Mouse (Mus musculus) MEL (cell line): Measurements from ENCODE around the gene Crip2. TPM values are rescaled to one million over a fixed set of nuclear protein-coding genes. Genes with fewer than 3 reads are reported as not detected.

Source experiments
- DNase-seq: peaks from one replicate; pipeline ENCODE4 v3.0.0; 2011; ENCODE audit warnings: low read depth, low spot score
- H3K27ac ChIP-seq: 2 replicates; pipeline ENCODE4 v1.5.1; 2012; ENCODE audit warnings: low read depth, mild to moderate bottlenecking, control low read depth, low read length, moderate library complexity; ENCODE audit not compliant: control insufficient read depth
- H3K27me3 ChIP-seq, 2 experiments: fragments of 150-350 bp in 1 of 2; sonication (generic) in 1 of 2; 2 replicates each; pipeline ENCODE4 v1.6.1; 2012; ENCODE audit warnings: low read length in 2 of 2, mild to moderate bottlenecking in 2 of 2, improper control_type of control experiment in 1 of 2, moderate library complexity in 1 of 2; ENCODE audit not compliant: insufficient read depth in 2 of 2, control insufficient read depth in 1 of 2
- H3K36me3 ChIP-seq, 2 experiments: 2 replicates each; pipeline ENCODE4 v1.6.1; 2012 to 2014; ENCODE audit warnings: low read length in 2 of 2, improper control_type of control experiment in 1 of 2, inconsistent platforms in 1 of 2, mild to moderate bottlenecking in 1 of 2; ENCODE audit not compliant: insufficient read depth in 2 of 2, control insufficient read depth in 1 of 2
- H3K4me1 ChIP-seq, 2 experiments: fragments of 150-350 bp in 1 of 2; sonication (generic) in 1 of 2; 2 replicates each; pipeline ENCODE4 v1.6.1; 2012; ENCODE audit warnings: low read length in 2 of 2, improper control_type of control experiment in 1 of 2, mild to moderate bottlenecking in 1 of 2; ENCODE audit not compliant: insufficient read depth in 2 of 2, control insufficient read depth in 1 of 2
- H3K4me3 ChIP-seq, 2 experiments: fragments of 150-350 bp in 1 of 2; sonication (generic) in 1 of 2; 2 replicates each; pipeline ENCODE4 v1.5.1; 2012; ENCODE audit warnings: low read depth in 2 of 2, low read length in 2 of 2, mild to moderate bottlenecking in 2 of 2, moderate library complexity in 2 of 2, control low read depth in 1 of 2, improper control_type of control experiment in 1 of 2; ENCODE audit not compliant: control insufficient read depth in 1 of 2, insufficient read depth in 1 of 2
- H3K79me2 ChIP-seq: 2 replicates; pipeline ENCODE4 v1.6.1; 2012; ENCODE audit warnings: mild to moderate bottlenecking, low read length, moderate library complexity; ENCODE audit not compliant: control insufficient read depth, poor library complexity, insufficient read depth
- H3K9ac ChIP-seq: 2 replicates; pipeline ENCODE4 v1.6.1; 2012; ENCODE audit warnings: low read depth, mild to moderate bottlenecking, control low read depth, low read length, moderate library complexity; ENCODE audit not compliant: control insufficient read depth, poor library complexity, severe bottlenecking
- H3K9me3 ChIP-seq: fragments of 150-350 bp; sonication (generic); replicated peaks from 2 replicates; pipeline ENCODE4 v1.6.1; 2012; ENCODE audit warnings: mild to moderate bottlenecking, low read length, improper control_type of control experiment, moderate library complexity; ENCODE audit not compliant: insufficient read depth
- CTCF ChIP-seq, 3 experiments: IDR thresholded peaks in 2 of 3; conservative IDR thresholded peaks in 1 of 3; 2 replicates each; pipeline ENCODE4 v1.5.1; 2011 to 2012; ENCODE audit warnings: low read length in 3 of 3, low read depth in 2 of 3, mild to moderate bottlenecking in 2 of 3, improper control_type of control experiment in 1 of 3, inconsistent platforms in 1 of 3, mixed read lengths in 1 of 3, moderate library complexity in 1 of 3; ENCODE audit not compliant: control insufficient read depth in 1 of 3, insufficient read depth in 1 of 3, poor library complexity in 1 of 3, severe bottlenecking in 1 of 3
- GATA1 ChIP-seq: IDR thresholded peaks from 2 replicates; pipeline ENCODE4 v1.6.1; 2011; ENCODE audit warnings: low read depth, low read length, improper control_type of control experiment
- POLR2A ChIP-seq, 2 experiments: IDR thresholded peaks; 2 replicates each; pipeline ENCODE4 v1.6.1; 2011 to 2012; ENCODE audit warnings: low read length in 2 of 2, mild to moderate bottlenecking in 2 of 2, control low read depth in 1 of 2, improper control_type of control experiment in 1 of 2, low read depth in 1 of 2, moderate library complexity in 1 of 2; ENCODE audit not compliant: control insufficient read depth in 1 of 2, insufficient read depth in 1 of 2, poor library complexity in 1 of 2
- SIN3A ChIP-seq: IDR thresholded peaks from 2 replicates; pipeline ENCODE4 v1.6.1; 2012; ENCODE audit warnings: low read length, improper control_type of control experiment, inconsistent platforms
- TAL1 ChIP-seq: IDR thresholded peaks from 2 replicates; pipeline ENCODE4 v1.6.1; 2012; ENCODE audit warnings: mild to moderate bottlenecking, inconsistent platforms, low read length, moderate library complexity, mixed read lengths
- TBP ChIP-seq: IDR thresholded peaks from 2 replicates; pipeline ENCODE4 v1.8.0; 2011; ENCODE audit warnings: low read depth, low read length, improper control_type of control experiment
- UBTF ChIP-seq: IDR thresholded peaks from 2 replicates; pipeline ENCODE4 v1.6.1; 2012; ENCODE audit warnings: low read depth, mild to moderate bottlenecking, inconsistent platforms, low read length, improper control_type of control experiment, moderate library complexity, borderline replicate concordance; ENCODE audit not compliant: insufficient read depth
- USF2 ChIP-seq, 2 experiments: IDR thresholded peaks; 2 replicates each; pipeline ENCODE4 v1.6.1; 2011 to 2012; ENCODE audit warnings: improper control_type of control experiment in 2 of 2, low read length in 2 of 2, borderline replicate concordance in 1 of 2, inconsistent platforms in 1 of 2, low read depth in 1 of 2, mild to moderate bottlenecking in 1 of 2; ENCODE audit not compliant: insufficient read depth in 1 of 2
- ZMIZ1 ChIP-seq: IDR thresholded peaks from 2 replicates; pipeline ENCODE4 v1.6.1; 2012; ENCODE audit warnings: low read depth, mild to moderate bottlenecking, inconsistent platforms, low read length, improper control_type of control experiment, moderate library complexity
- polyA plus RNA-seq, 2 experiments: library from polyadenylated mRNA; stranded (reverse) in 1 of 2; unstranded in 1 of 2; fragments of >175 nt in 1 of 2; fragments of >200 nt in 1 of 2; gene quantifications; 2 replicates each; pipeline versions ENCODE4 v1.2.1 to v1.2.4; 2012; ENCODE audit warnings: low replicate concordance in 2 of 2, low read depth in 1 of 2; ENCODE audit not compliant: insufficient read length in 2 of 2, insufficient read depth in 1 of 2, missing spikeins in 1 of 2
- total RNA-seq: library from RNA; depleted of rRNA; stranded (reverse); fragments of 300-350 nt; gene quantifications from 2 replicates; pipeline ENCODE4 v1.2.3, GENCODE M21; 2012

Gene Crip2
- total and polyA plus RNA-seq, 3 experiments, result 65.2 to 261 TPM; not detected in 1

DNA sequence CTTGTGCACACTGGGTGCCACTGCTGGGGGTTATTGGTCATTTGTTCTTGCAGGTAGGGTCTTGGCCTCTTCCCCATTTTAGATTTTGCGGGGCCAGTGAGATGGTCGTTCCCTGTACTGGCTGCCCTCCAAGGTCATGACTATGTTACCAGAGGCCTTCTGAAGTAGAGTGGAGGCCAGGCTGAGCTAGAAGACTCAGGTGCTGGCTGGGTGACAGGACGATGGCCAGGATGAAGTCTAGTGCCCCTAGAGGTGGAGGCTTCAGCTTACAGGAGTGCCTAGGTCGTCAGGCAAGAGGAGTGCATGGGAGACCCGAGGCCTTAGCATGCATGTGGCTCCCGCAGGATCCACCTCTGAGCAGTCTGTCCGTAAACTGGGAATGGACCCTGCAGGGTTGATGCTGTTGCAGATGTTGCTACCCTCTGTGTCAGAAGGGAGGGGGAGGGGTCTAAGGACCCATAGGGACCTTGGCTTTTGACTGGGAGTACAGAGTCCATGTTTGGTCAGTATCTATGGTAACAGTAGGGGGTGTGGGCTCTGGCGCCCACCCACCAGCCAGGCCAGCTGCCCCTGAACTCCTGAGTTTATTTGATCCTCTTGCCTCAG lies 36.1 kb upstream of the Crip2 start:
- DNase-seq, result peak; percentile 72
- TF ChIP-seq ZMIZ1 (no peak), POLR2A (IDR thresholded peaks at IDR 0.05; ENCODE audit: control insufficient read depth in 1 of 2, insufficient read depth in 1 of 2, low read depth in 1 of 2, low read length in 2 of 2, poor library complexity in 1 of 2) (peak in 1 of 2 experiments; percentile 40; a peak in 1 of 4 replicates), CTCF (IDR thresholded peaks at IDR 0.05 in 2 of 3, conservative IDR thresholded peaks at IDR 0.05 in 1 of 3; ENCODE audit: control insufficient read depth in 1 of 3, insufficient read depth in 1 of 3, low read depth in 2 of 3, low read length in 3 of 3, poor library complexity in 1 of 3, severe bottlenecking in 1 of 3) (peak in 1 of 3 experiments; percentile 64; a peak in 2 of 6 replicates)
- TF ChIP-seq, all 39 proteins: peak for 2
- H3K4me3 ChIP-seq, result no peak overlapping the region
- no peaks in the 10 kb centered on the region for H3K9me3 ChIP-seq
- no peak overlapping the region for H3K9ac ChIP-seq
- no peak overlapping the region for H3K27ac ChIP-seq
- H3K79me2 ChIP-seq, result peaks cover 89% of the 10 kb centered on the region
- H3K4me1 ChIP-seq, result peaks cover 35 to 54% of the 10 kb centered on the region in 2 experiments
- no peaks in the 10 kb centered on the region for H3K27me3 ChIP-seq
- peaks cover 6 to 45% of the 10 kb centered on the region in 2 experiments for H3K36me3 ChIP-seq

GRCm38 (mm10) chr12:113106386-113106785 lies 33.6 kb upstream of the Crip2 start:
- no peak overlapping the region; a peak in 1 of 4 replicates for H3K4me3 ChIP-seq
- DNase-seq, result peak; percentile 48
- H3K9ac ChIP-seq, result peak overlapping the region; percentile 33
- H3K27me3 ChIP-seq, result no peaks in the 10 kb centered on the region
- peaks cover 8 to 29% of the 10 kb centered on the region in 2 experiments for H3K36me3 ChIP-seq
- peak overlapping the region; percentile 87 for H3K27ac ChIP-seq
- H3K9me3 ChIP-seq, result no peaks in the 10 kb centered on the region
- peaks cover 23 to 38% of the 10 kb centered on the region in 2 experiments for H3K4me1 ChIP-seq
- H3K79me2 ChIP-seq, result peaks cover 84% of the 10 kb centered on the region
- TF ChIP-seq USF2 (IDR thresholded peaks at IDR 0.05; ENCODE audit: borderline replicate concordance in 1 of 2, insufficient read depth in 1 of 2, low read depth in 1 of 2, low read length in 2 of 2), result no peak
- peak in 1 of 2 experiments; percentile 30; a peak in 1 of 4 replicates for TF ChIP-seq POLR2A (IDR thresholded peaks at IDR 0.05; ENCODE audit: control insufficient read depth in 1 of 2, insufficient read depth in 1 of 2, low read depth in 1 of 2, low read length in 2 of 2, poor library complexity in 1 of 2)
- TF ChIP-seq, all 39 proteins: peak for 1

DNA sequence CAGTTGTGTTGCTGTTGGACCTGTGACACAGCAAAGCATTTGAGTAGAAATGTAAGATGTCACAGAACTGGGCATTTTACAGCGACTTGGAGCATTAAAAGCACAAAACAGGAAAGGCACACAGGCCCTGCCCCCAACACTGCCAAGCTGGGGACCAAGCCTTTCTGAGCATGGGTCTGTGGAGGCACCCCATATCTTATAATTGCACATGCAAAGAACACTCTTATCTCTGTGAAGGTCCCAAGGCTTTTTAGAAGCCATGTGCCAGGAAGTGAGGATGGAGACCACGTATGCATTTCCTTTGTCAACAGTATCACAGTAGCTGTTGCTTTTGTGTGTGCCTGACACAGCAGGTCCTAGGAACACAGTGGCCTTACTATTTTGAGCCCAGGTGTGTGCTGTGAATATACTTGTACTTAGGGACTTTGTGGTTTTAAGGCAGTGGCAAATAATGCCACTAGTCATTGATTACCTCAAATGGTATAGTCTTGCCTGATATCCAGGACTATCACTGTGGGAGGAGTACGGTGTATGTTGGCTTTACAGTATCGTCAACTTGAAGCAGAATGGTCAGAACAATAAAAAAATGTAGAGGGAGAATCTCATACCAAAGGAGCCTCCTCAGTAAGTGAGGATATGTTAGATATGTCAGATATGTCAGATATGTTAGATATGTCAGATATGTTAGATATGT lies 32.5 kb upstream of the Crip2 start:
- peak; percentile 99 for DNase-seq
- Histone ChIP-seq H3K27ac (peak overlapping the region; percentile 87), H3K36me3 (peaks cover 15 to 29% of the 10 kb centered on the region in 2 experiments), H3K79me2 (peaks cover 78% of the 10 kb centered on the region), H3K9ac (peak overlapping the region; percentile 33), H3K9me3 (no peaks in the 10 kb centered on the region), H3K4me3 (peak overlapping the region in 1 of 2 experiments; percentile 1; a peak in 2 of 4 replicates), H3K4me1 (peaks cover 23 to 35% of the 10 kb centered on the region in 2 experiments), H3K27me3 (no peaks in the 10 kb centered on the region)
- TF ChIP-seq TBP (peak; percentile 84; the same call in 1 of the 2 replicates), CTCF (IDR thresholded peaks at IDR 0.05 in 2 of 3, conservative IDR thresholded peaks at IDR 0.05 in 1 of 3; ENCODE audit: control insufficient read depth in 1 of 3, insufficient read depth in 1 of 3, low read depth in 2 of 3, low read length in 3 of 3, poor library complexity in 1 of 3, severe bottlenecking in 1 of 3) (no peak), GATA1 (peak; percentile 99), UBTF (no peak), TAL1 (peak; percentile 98), SIN3A (no peak), POLR2A (IDR thresholded peaks at IDR 0.05; ENCODE audit: control insufficient read depth in 1 of 2, insufficient read depth in 1 of 2, low read depth in 1 of 2, low read length in 2 of 2, poor library complexity in 1 of 2) (peak in 1 of 2 experiments; percentile 58; a peak in 1 of 4 replicates)
